ENCODE assay signal across 14 mouse cellular contexts in genomic region chr17:5443260-5443659, GRCm38 (mm10). TPM values are rescaled to one million over a fixed set of nuclear protein-coding genes. Genes with fewer than 3 reads are reported as not detected.
"Had no signal": no experiment of that assay in that cellular context is flagged by ENCODE, and none has a peak within 500 bp of the region (broad histone marks: within the 10 kb centered on the region; RNA-seq: fewer than 3 reads in every experiment).

No protein-coding gene starts in this region.

- H3K4me3 ChIP-seq: intestine, embryonic 15.5 days; layer of hippocampus, adult 2 months; limb, embryonic 13.5 days; liver, embryonic 15.5 days; megakaryocyte, embryonic 14.5 days; midbrain, embryonic 15.5 days; neural tube, embryonic 12.5 days had no signal

- H3K36me3 ChIP-seq: intestine, embryonic 15.5 days; limb, embryonic 13.5 days; liver, embryonic 15.5 days; midbrain, embryonic 15.5 days; neural tube, embryonic 12.5 days had no signal

- ATAC-seq: intestine, embryonic 15.5 days; midbrain, embryonic 15.5 days had no signal

- H3K4me2 ChIP-seq: intestine, embryonic 15.5 days; limb, embryonic 13.5 days; liver, embryonic 11.5 days; liver, embryonic 15.5 days; midbrain, embryonic 11.5 days; midbrain, embryonic 15.5 days; neural tube, embryonic 12.5 days had no signal

- H3K9ac ChIP-seq: intestine, embryonic 15.5 days; limb, embryonic 13.5 days; liver, embryonic 15.5 days; midbrain, embryonic 15.5 days; neural tube, embryonic 12.5 days had no signal

- H3K27ac ChIP-seq: intestine, embryonic 15.5 days; layer of hippocampus, adult 2 months; limb, embryonic 13.5 days; liver, embryonic 15.5 days; macrophage; midbrain, embryonic 15.5 days; neural tube, embryonic 12.5 days; stomach, postnatal 0 days had no signal

- DNase-seq: thymus, postnatal 14 days had no signal

- H3K27me3 ChIP-seq: intestine, embryonic 15.5 days; midbrain, embryonic 15.5 days; neural tube, embryonic 12.5 days had no signal

- H3K9me3 ChIP-seq: intestine, embryonic 15.5 days; limb, embryonic 13.5 days; liver, embryonic 15.5 days; midbrain, embryonic 15.5 days; neural tube, embryonic 12.5 days had no signal

RNA-seq across cellular contexts. Expression of gene Ldhal6b, which starts 24.7 kb away (rescaled TPM):
- polyA plus RNA-seq: intestine, embryonic 15.5 days; kidney, embryonic 14.5 days; limb, embryonic 13.5 days; liver, embryonic 11.5 days; liver, embryonic 15.5 days; lung, embryonic 16.5 days; midbrain, embryonic 11.5 days; midbrain, embryonic 15.5 days; neural tube, embryonic 12.5 days; stomach, postnatal 0 days had no signal
